In the genomic region with DNA sequence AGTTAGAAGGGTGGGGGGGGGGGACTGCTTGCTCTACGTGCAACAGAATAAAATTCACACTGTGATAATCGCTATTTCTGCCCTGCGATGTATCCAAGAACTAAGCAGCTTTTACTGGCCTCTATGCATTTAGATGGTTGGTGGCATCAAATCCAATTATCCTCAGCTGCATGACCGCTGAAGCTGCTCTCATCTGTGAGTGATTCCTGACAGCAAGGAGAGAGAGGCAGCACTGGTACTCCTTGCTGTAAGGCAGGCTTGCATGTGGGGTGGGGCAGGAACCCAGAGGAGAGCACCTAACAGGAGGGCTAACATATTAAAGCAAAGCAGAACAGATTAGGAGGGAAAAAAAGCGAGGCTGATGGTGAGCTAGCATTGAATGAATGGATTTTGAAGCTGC, we compare ENCODE assay signal across 21 mouse cellular contexts.
DNase-seq lines count a peak whose midpoint lies in the region; ATAC-seq and TF ChIP-seq lines count a peak whose summit lies in the region.
"Had no signal": no experiment of that assay in that cellular context is flagged by ENCODE, and none has a peak within 500 bp of the region (broad histone marks: within the 10 kb centered on the region; RNA-seq: fewer than 3 reads in every experiment).

No protein-coding gene starts in this region.

- no peaks in the 10 kb centered on the region for H3K36me3 ChIP-seq in forebrain, embryonic 14.5 days (ENCODE audit: control insufficient read depth, insufficient read depth, low read length)
- no peaks in the 10 kb centered on the region for H3K36me3 ChIP-seq in forebrain, embryonic 13.5 days (ENCODE audit: poor library complexity, severe bottlenecking)
- no peaks in the 10 kb centered on the region for H3K36me3 ChIP-seq in midbrain, embryonic 13.5 days
- no peaks in the 10 kb centered on the region for H3K36me3 ChIP-seq in midbrain, postnatal 0 days (ENCODE audit: insufficient read depth, low read length)
- no peaks in the 10 kb centered on the region for H3K36me3 ChIP-seq in intestine, postnatal 0 days (ENCODE audit: control insufficient read depth, insufficient read depth)
- H3K36me3 ChIP-seq: embryonic facial prominence, embryonic 10.5 days; forebrain, embryonic 15.5 days; G1E; heart, embryonic 10.5 days had no signal

- no peak overlapping the region for H3K4me2 ChIP-seq in forebrain, embryonic 14.5 days (ENCODE audit: low read length)
- no peak overlapping the region for H3K4me2 ChIP-seq in forebrain, embryonic 13.5 days
- no peak overlapping the region for H3K4me2 ChIP-seq in midbrain, embryonic 13.5 days (replicated peaks)
- H3K4me2 ChIP-seq in midbrain, postnatal 0 days (ENCODE audit: low read depth, low read length, poor library complexity, severe bottlenecking), result no peak overlapping the region
- H3K4me2 ChIP-seq in intestine, postnatal 0 days (replicated peaks; ENCODE audit: low read depth), result no peak overlapping the region
- H3K4me2 ChIP-seq: forebrain, embryonic 15.5 days had no signal

- H3K27me3 ChIP-seq in forebrain, embryonic 14.5 days (replicated peaks; ENCODE audit: control insufficient read depth, insufficient read depth, low read length), result no peaks in the 10 kb centered on the region
- no peaks in the 10 kb centered on the region for H3K27me3 ChIP-seq in forebrain, embryonic 13.5 days
- no peaks in the 10 kb centered on the region for H3K27me3 ChIP-seq in midbrain, embryonic 13.5 days
- H3K27me3 ChIP-seq in midbrain, postnatal 0 days (ENCODE audit: insufficient read depth, low read length), result no peaks in the 10 kb centered on the region
- H3K27me3 ChIP-seq in intestine, postnatal 0 days (replicated peaks; ENCODE audit: control insufficient read depth, insufficient read depth, low read length), result no peaks in the 10 kb centered on the region
- H3K27me3 ChIP-seq: forebrain, embryonic 15.5 days had no signal

- no peak overlapping the region for H3K27ac ChIP-seq in forebrain, embryonic 14.5 days (ENCODE audit: low read depth, low read length)
- no peak overlapping the region for H3K27ac ChIP-seq in forebrain, embryonic 13.5 days
- peak overlapping the region; percentile 58; the same call in 1 of the 2 replicates for H3K27ac ChIP-seq in midbrain, embryonic 13.5 days
- H3K27ac ChIP-seq in midbrain, postnatal 0 days (ENCODE audit: low read depth, low read length), result no peak overlapping the region
- no peak overlapping the region for H3K27ac ChIP-seq in intestine, postnatal 0 days (ENCODE audit: low read depth, low read length)
- H3K27ac ChIP-seq: embryonic facial prominence, embryonic 10.5 days; forebrain, embryonic 15.5 days; heart, embryonic 10.5 days had no signal

- intact Hi-C loops in left cerebral cortex, postnatal 4 days (cut with DNase I), result no loop called here
- intact Hi-C loops in left cerebral cortex, postnatal 14 days (cut with DNase I), result no loop called here

- WGBS in forebrain, embryonic 14.5 days, result 33% methylated on average over 5 of the region's 5 CpGs
- WGBS in forebrain, embryonic 13.5 days, result 22% methylated on average over 5 of the region's 5 CpGs
- WGBS in midbrain, embryonic 13.5 days, result 18% methylated on average over 5 of the region's 5 CpGs
- 13% methylated on average over 5 of the region's 5 CpGs for WGBS in midbrain, postnatal 0 days
- WGBS in intestine, postnatal 0 days, result 78% methylated on average over 5 of the region's 5 CpGs

- H3K4me3 ChIP-seq in forebrain, embryonic 14.5 days (ENCODE audit: low read depth, low read length), result no peak overlapping the region
- no peak overlapping the region for H3K4me3 ChIP-seq in forebrain, embryonic 13.5 days
- H3K4me3 ChIP-seq in midbrain, embryonic 13.5 days (replicated peaks), result no peak overlapping the region
- H3K4me3 ChIP-seq in midbrain, postnatal 0 days (ENCODE audit: low read depth, low read length), result no peak overlapping the region
- no peak overlapping the region for H3K4me3 ChIP-seq in intestine, postnatal 0 days (ENCODE audit: low read depth, low read length)
- H3K4me3 ChIP-seq: embryonic facial prominence, embryonic 10.5 days; forebrain, embryonic 15.5 days; heart, embryonic 10.5 days had no signal

- peak; percentile 5 for DNase-seq in forebrain, embryonic 14.5 days (ENCODE audit: low spot score)
- peak; percentile 2 for DNase-seq in left cerebral cortex, postnatal 4 days
- DNase-seq in left cerebral cortex, postnatal 14 days (ENCODE audit: low spot score in 2 of 2), result no peak
- peak; percentile 50 for DNase-seq in midbrain, postnatal 0 days (ENCODE audit: low spot score)
- DNase-seq in gastrocnemius, adult 18-20 months (ENCODE audit: low spot score), result no peak
- DNase-seq: adrenal gland, postnatal 14 days; B cell, adult 2 months; cerebellum, adult 18-20 months; cerebellum, postnatal 10 days; gastrocnemius, postnatal 10 days; heart, adult 18-20 months; heart, postnatal 10 days; heart, postnatal 4 days had no signal

- H3K9me3 ChIP-seq in forebrain, embryonic 14.5 days (replicated peaks; ENCODE audit: control insufficient read depth, low read length), result no peaks in the 10 kb centered on the region
- no peaks in the 10 kb centered on the region for H3K9me3 ChIP-seq in forebrain, embryonic 13.5 days (replicated peaks)
- H3K9me3 ChIP-seq in midbrain, embryonic 13.5 days, result no peaks in the 10 kb centered on the region
- no peaks in the 10 kb centered on the region for H3K9me3 ChIP-seq in midbrain, postnatal 0 days (ENCODE audit: low read length)
- no peaks in the 10 kb centered on the region for H3K9me3 ChIP-seq in intestine, postnatal 0 days (ENCODE audit: control insufficient read depth)
- H3K9me3 ChIP-seq: embryonic facial prominence, embryonic 10.5 days; forebrain, embryonic 15.5 days; heart, embryonic 10.5 days had no signal

- no peak overlapping the region for H3K9ac ChIP-seq in forebrain, embryonic 14.5 days (ENCODE audit: low read length)
- H3K9ac ChIP-seq in forebrain, embryonic 13.5 days, result no peak overlapping the region
- H3K9ac ChIP-seq in midbrain, embryonic 13.5 days (replicated peaks), result no peak overlapping the region
- H3K9ac ChIP-seq in midbrain, postnatal 0 days (replicated peaks; ENCODE audit: low read length, poor library complexity, severe bottlenecking), result no peak overlapping the region
- no peak overlapping the region for H3K9ac ChIP-seq in intestine, postnatal 0 days (ENCODE audit: low read depth, low read length)
- H3K9ac ChIP-seq: forebrain, embryonic 15.5 days had no signal

- TF ChIP-seq CTCF in midbrain, postnatal 0 days (IDR thresholded peaks at IDR 0.05), result no peak
- TF ChIP-seq CTCF in intestine, postnatal 0 days (IDR thresholded peaks at IDR 0.05; ENCODE audit: low read depth), result no peak

- H3K4me1 ChIP-seq in forebrain, embryonic 14.5 days (ENCODE audit: control insufficient read depth, insufficient read depth, low read length), result 0 out of 2 replicates have a peak, but pooled peaks cover 2% of the 10 kb centered on the region
- no peaks in the 10 kb centered on the region for H3K4me1 ChIP-seq in forebrain, embryonic 13.5 days
- H3K4me1 ChIP-seq in midbrain, embryonic 13.5 days (replicated peaks), result peaks cover 9% of the 10 kb centered on the region; the same call in 1 of the 2 replicates
- H3K4me1 ChIP-seq in midbrain, postnatal 0 days (ENCODE audit: insufficient read depth, low read length), result no peaks in the 10 kb centered on the region
- no peaks in the 10 kb centered on the region for H3K4me1 ChIP-seq in intestine, postnatal 0 days (replicated peaks; ENCODE audit: control insufficient read depth, insufficient read depth, low read length)
- H3K4me1 ChIP-seq: embryonic facial prominence, embryonic 10.5 days; forebrain, embryonic 15.5 days; heart, embryonic 10.5 days had no signal

- ATAC-seq in forebrain, embryonic 14.5 days, result no peak
- no peak for ATAC-seq in forebrain, embryonic 13.5 days
- ATAC-seq in midbrain, embryonic 13.5 days, result peak; percentile 92
- ATAC-seq in midbrain, postnatal 0 days (ENCODE audit: low FRiP score), result no peak
- no peak for ATAC-seq in intestine, postnatal 0 days
- ATAC-seq: CD4-positive, CD25-positive, alpha-beta regulatory T cell, adult 4 months; forebrain, embryonic 15.5 days had no signal

Comparison
In these comparisons a context has a peak if more than half of its experiments do, and no peak if none do; other contexts are left out.
1. DNase-seq: peak in forebrain, embryonic 14.5 days (single experiment), left cerebral cortex, postnatal 4 days (single experiment) and midbrain, postnatal 0 days (single experiment); none in left cerebral cortex, postnatal 14 days (0 of 2) and gastrocnemius, adult 18-20 months (single experiment).